Mouse (Mus musculus): ENCODE data around the gene Cd63.

GRCm38 (mm10) chr10:128878291-128878690 is 22.5 kb upstream of the Cd63 start:
- no peak for TF ChIP-seq POLR2A (IDR thresholded peaks at IDR 0.05; ENCODE audit: borderline replicate concordance, control insufficient read depth, low read depth, low read length)
- TF ChIP-seq CTCF (IDR thresholded peaks at IDR 0.05; ENCODE audit: control insufficient read depth, insufficient read depth, low read length) = no peak

Measured in bone marrow, adult 2 months (tissue).